Mouse (Mus musculus) erythroblast, embryonic 14.5 days (primary cell): ENCODE data around the gene Pigg. TPM values are rescaled to one million over a fixed set of nuclear protein-coding genes. Genes with fewer than 3 reads are reported as not detected.

ENCODE experiments used
- H3K27me3 ChIP-seq: 2 replicates; pipeline ENCODE4 v1.6.1; 2012; ENCODE audit warnings: inconsistent platforms; ENCODE audit not compliant: control insufficient read depth
- H3K36me3 ChIP-seq: 2 replicates; pipeline ENCODE4 v1.6.1; 2012; ENCODE audit warnings: mild to moderate bottlenecking, inconsistent platforms; ENCODE audit not compliant: control insufficient read depth
- H3K4me1 ChIP-seq: 2 replicates; pipeline ENCODE4 v1.6.1; 2012; ENCODE audit warnings: inconsistent platforms; ENCODE audit not compliant: control insufficient read depth
- H3K4me3 ChIP-seq: replicated peaks from 2 replicates; pipeline ENCODE3; 2012; ENCODE audit warnings: moderate library complexity, mild to moderate bottlenecking, inconsistent platforms
- H3K9me3 ChIP-seq: 2 replicates; pipeline ENCODE4 v1.6.1; 2012; ENCODE audit warnings: low read length, inconsistent platforms, mixed read lengths; ENCODE audit not compliant: control insufficient read depth
- GATA1 ChIP-seq: IDR thresholded peaks from 2 replicates; pipeline ENCODE4 v1.6.1; 2012; ENCODE audit warnings: low read length, inconsistent platforms, mixed read lengths
- TAL1 ChIP-seq: IDR thresholded peaks from 3 replicates; pipeline ENCODE4 v1.6.1; 2012; ENCODE audit warnings: low read length, inconsistent platforms, mixed read lengths
- polyA plus RNA-seq: library from polyadenylated mRNA; stranded (reverse); fragments of >175 nt; gene quantifications from 2 replicates; pipeline ENCODE4 v1.2.3, GENCODE M21; 2012

Gene Pigg
- polyA plus RNA-seq, 1 experiment = 0.09 TPM

DNA sequence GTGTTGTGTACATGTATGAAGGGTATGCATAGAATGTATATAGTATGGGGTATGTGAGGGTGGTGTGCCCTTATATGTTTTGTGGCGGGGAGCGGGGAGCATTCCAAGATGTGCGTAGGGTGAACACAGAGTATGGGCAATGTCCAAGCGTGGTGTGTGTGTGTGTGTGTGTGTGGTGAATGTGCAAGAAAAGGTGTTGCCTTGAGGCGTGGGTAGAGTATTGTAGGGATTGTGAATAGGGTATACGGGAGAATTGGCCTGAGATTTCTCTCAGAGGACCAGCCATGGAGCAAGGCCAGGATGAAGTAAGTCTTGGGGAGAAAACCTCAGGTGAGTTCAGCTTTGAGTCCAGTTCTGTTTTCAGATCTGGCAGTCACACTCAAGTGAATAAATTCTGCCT lies 56.0 kb downstream of the Pigg start:
- no peaks in the 10 kb centered on the region for H3K36me3 ChIP-seq
- H3K9me3 ChIP-seq = peaks cover 2% of the 10 kb centered on the region; the same call in 1 of the 2 replicates
- peaks cover 98% of the 10 kb centered on the region for H3K27me3 ChIP-seq
- peaks cover 2% of the 10 kb centered on the region for H3K4me1 ChIP-seq
- TF ChIP-seq GATA1 = no peak
- TF ChIP-seq TAL1 = no peak
- H3K4me3 ChIP-seq = no peak overlapping the region

DNA sequence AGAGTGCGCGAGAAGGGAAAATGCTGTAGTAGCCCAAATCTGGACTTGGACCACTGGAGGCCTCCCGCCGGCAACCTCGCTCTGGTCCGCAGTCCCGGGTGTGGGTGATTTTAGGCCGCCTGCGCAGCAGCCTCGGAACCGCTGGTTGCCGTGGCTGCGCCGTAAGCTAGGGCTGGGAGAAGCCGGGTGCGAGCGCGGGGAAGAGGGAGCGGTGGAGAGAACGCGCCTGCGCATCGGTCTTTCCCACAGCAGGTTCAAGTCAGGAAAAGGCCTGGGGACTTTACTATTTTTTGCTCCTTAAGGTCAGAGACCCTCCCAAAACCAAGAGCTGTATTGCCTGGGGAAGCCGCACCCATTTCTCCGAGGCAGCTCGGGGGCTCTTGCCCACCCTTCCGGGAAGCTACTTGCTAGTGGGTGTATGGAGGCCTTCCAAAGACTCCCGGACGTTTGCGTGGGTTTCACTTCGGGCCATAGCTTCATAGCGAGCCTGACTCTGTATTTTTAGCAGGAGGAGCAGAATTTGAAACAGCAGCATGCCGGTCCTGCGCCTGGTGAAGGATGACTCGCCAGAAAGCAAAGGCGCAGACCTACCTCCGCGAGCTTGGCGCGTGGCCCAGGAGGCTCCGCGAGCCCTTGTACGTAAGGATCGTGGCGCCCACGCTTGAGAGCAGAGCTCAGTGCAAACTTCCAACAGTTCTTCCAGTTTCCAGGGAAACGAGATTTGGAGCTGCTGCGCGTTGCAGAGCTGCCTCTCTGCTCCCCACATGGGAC lies 56.6 kb downstream of the Pigg start:
- Histone ChIP-seq H3K4me1 (peaks cover 2% of the 10 kb centered on the region), H3K9me3 (peaks cover 2% of the 10 kb centered on the region; the same call in 1 of the 2 replicates), H3K27me3 (peaks cover 95% of the 10 kb centered on the region), H3K4me3 (no peak overlapping the region), H3K36me3 (no peaks in the 10 kb centered on the region)
- TF ChIP-seq TAL1 = no peak
- TF ChIP-seq GATA1 = no peak

DNA sequence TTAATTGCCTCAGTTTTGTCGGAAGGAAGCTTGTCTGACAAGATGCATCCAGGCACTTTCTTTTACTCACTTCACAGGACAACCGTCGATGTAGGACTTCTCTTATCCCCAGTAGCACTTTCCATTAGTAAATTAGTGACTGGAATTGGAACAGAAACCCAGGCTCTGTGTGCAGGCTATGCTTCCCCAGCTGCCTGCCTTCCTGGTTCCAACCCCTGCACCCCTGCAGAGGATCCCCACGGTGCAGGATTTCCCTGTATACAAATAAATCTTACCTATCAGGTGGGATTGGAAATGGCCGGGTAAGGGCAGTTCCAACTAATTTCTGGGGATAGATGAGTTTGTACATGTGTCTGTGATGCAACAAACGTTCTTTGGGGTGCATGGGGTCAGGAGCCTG lies 57.6 kb downstream of the Pigg start:
- Histone ChIP-seq H3K4me3 (no peak overlapping the region), H3K4me1 (peaks cover 2% of the 10 kb centered on the region)
- no peak for TF ChIP-seq TAL1
- no peak for TF ChIP-seq GATA1

GRCm38 (mm10) chr5:108374079-108374478 lies 61.7 kb downstream of the Pigg start:
- TF ChIP-seq TAL1 (no peak), GATA1 (no peak)
- H3K27me3 ChIP-seq = peaks cover 50% of the 10 kb centered on the region
- no peaks in the 10 kb centered on the region for H3K36me3 ChIP-seq

More for the DNA sequence above, 57.6 kb downstream of the Pigg start:
- Histone ChIP-seq H3K36me3 (no peaks in the 10 kb centered on the region), H3K9me3 (peaks cover 2% of the 10 kb centered on the region; the same call in 1 of the 2 replicates), H3K27me3 (peaks cover 87% of the 10 kb centered on the region)

DNA sequence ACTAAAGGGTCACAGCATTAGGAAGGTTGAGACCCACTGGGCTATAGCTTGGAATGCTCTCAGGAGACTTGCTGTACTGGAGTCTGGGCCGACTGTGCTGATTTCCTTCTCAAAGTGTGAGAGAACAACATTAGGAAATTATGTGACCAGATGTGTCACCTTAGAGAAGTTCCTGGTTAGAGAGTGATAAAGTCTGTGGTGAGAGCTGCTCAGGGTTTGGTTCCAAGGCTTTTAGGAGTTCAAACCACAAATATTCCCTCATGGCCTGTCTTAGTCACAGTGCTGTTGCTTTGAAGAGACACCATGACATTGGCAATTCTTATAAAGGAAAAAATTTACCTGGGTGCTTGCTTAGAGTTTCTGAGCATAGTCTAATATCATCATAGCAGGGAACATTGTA lies 63.6 kb downstream of the Pigg start:
- Histone ChIP-seq H3K4me3 (no peak overlapping the region), H3K4me1 (no peaks in the 10 kb centered on the region), H3K27me3 (peaks cover 32% of the 10 kb centered on the region), H3K36me3 (no peaks in the 10 kb centered on the region), H3K9me3 (no peaks in the 10 kb centered on the region)
- TF ChIP-seq GATA1 (no peak), TAL1 (no peak)

More at GRCm38 (mm10) chr5:108374079-108374478, 61.7 kb downstream of the Pigg start:
- Histone ChIP-seq H3K9me3 (no peaks in the 10 kb centered on the region), H3K4me1 (no peaks in the 10 kb centered on the region), H3K4me3 (no peak overlapping the region)

- Histone ChIP-seq H3K9me3 (no peaks in the 10 kb centered on the region), H3K4me1 (no peaks in the 10 kb centered on the region), H3K36me3 (no peaks in the 10 kb centered on the region), H3K27me3 (peaks cover 13% of the 10 kb centered on the region), H3K4me3 (no peak overlapping the region)
- no peak for TF ChIP-seq GATA1
- no peak for TF ChIP-seq TAL1
Measured at GRCm38 (mm10) chr5:108378346-108378745, 65.9 kb downstream of the Pigg start.

GRCm38 (mm10) chr5:108385632-108386031 lies 73.2 kb downstream of the Pigg start:
- Histone ChIP-seq H3K9me3 (no peaks in the 10 kb centered on the region), H3K4me1 (no peaks in the 10 kb centered on the region), H3K4me3 (no peak overlapping the region), H3K36me3 (no peaks in the 10 kb centered on the region), H3K27me3 (peaks cover 6% of the 10 kb centered on the region)
- no peak for TF ChIP-seq TAL1
- TF ChIP-seq GATA1 = no peak

GRCm38 (mm10) chr5:108386449-108386848 lies 74.0 kb downstream of the Pigg start:
- no peaks in the 10 kb centered on the region for H3K4me1 ChIP-seq
- no peak overlapping the region for H3K4me3 ChIP-seq
- TF ChIP-seq GATA1 = no peak
- TF ChIP-seq TAL1 = no peak
- H3K36me3 ChIP-seq = no peaks in the 10 kb centered on the region
- H3K9me3 ChIP-seq = no peaks in the 10 kb centered on the region
- peaks cover 6% of the 10 kb centered on the region for H3K27me3 ChIP-seq

DNA sequence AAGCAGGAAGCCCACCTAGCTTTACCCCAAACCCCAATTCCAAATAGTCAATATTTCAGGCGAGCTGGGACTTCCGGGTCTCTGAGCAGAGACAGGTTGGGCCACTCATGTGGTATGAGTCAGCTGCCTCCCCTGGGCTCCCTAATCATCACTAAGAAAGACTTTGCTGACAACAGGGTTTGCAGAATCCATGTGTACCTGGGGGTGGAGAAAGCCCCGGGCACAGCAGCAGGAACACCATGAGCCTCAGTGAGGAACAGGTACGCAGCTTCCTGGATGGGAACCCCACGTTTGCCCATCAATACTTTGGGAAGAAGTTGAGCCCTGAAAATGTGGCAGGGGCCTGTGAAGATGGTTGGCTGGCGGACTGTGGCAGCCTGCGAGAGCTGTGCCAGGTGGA lies 75.8 kb downstream of the Pigg start, which contains the start of gene Pde6b:
TSS of gene Pde6b (plus strand) at position 191 of the 400 bp plus-strand sequence.
- Histone ChIP-seq H3K27me3 (peaks cover 4% of the 10 kb centered on the region), H3K36me3 (no peaks in the 10 kb centered on the region), H3K4me3 (no peak within 1 kb of the TSS), H3K9me3 (no peaks in the 10 kb centered on the region), H3K4me1 (no peaks in the 10 kb centered on the region)
- TF ChIP-seq GATA1 (no peak), TAL1 (no peak)
